Comparison of ENCODE assay signal across 23 mouse cellular contexts in genomic region chr19:45740233-45740632, GRCm38 (mm10). TPM values are rescaled to one million over a fixed set of nuclear protein-coding genes. Genes with fewer than 3 reads are reported as not detected.
"Had no signal": no experiment of that assay in that cellular context is flagged by ENCODE, and none has a peak within 500 bp of the region (broad histone marks: within the 10 kb centered on the region; RNA-seq: fewer than 3 reads in every experiment).

No protein-coding gene starts in this region.

- H3K9me3 ChIP-seq: liver, embryonic 12.5 days; liver, embryonic 15.5 days; lung, embryonic 15.5 days; megakaryocyte, embryonic 14.5 days; midbrain, embryonic 12.5 days; stomach, embryonic 15.5 days had no signal

- H3K4me3 ChIP-seq: liver, embryonic 12.5 days; liver, embryonic 15.5 days; lung, embryonic 15.5 days; megakaryocyte, embryonic 14.5 days; midbrain, embryonic 12.5 days; stomach, embryonic 15.5 days had no signal

- H3K27ac ChIP-seq: liver, embryonic 12.5 days; liver, embryonic 15.5 days; lung, embryonic 15.5 days; midbrain, embryonic 12.5 days; stomach, embryonic 15.5 days had no signal

- ATAC-seq: intestine, postnatal 0 days; liver, embryonic 12.5 days had no signal

- DNase-seq: kidney, adult 8-10 months; kidney, postnatal 10 days; kidney, postnatal 36 days; liver; lung, adult 18-20 months; lung, postnatal 10 days; lung, postnatal 36 days; right cerebral cortex, postnatal 25 days; spleen, adult 18-20 months; thymus, postnatal 25 days had no signal

- H3K9ac ChIP-seq: liver, embryonic 12.5 days; liver, embryonic 15.5 days; lung, embryonic 15.5 days; midbrain, embryonic 12.5 days; stomach, embryonic 15.5 days had no signal

- H3K4me2 ChIP-seq: liver, embryonic 12.5 days; liver, embryonic 15.5 days; lung, embryonic 15.5 days; midbrain, embryonic 12.5 days; stomach, embryonic 15.5 days had no signal

- H3K36me3 ChIP-seq: liver, embryonic 12.5 days; liver, embryonic 15.5 days; lung, embryonic 15.5 days; midbrain, embryonic 12.5 days; stomach, embryonic 15.5 days had no signal

RNA-seq across cellular contexts. Expression of gene Fgf8, which starts 2.5 kb away (rescaled TPM):
- total RNA-seq: layer of hippocampus, adult 8-10 months; layer of hippocampus, postnatal 14 days; left cerebral cortex, adult 8-10 months; left cerebral cortex, postnatal 14 days had no signal
- polyA plus RNA-seq: intestine, embryonic 14.5 days; intestine, postnatal 0 days; liver, embryonic 12.5 days; liver, embryonic 15.5 days; lung, embryonic 15.5 days; midbrain, postnatal 0 days; stomach, embryonic 15.5 days had no signal
